Mouse (Mus musculus) heart, embryonic 10.5 days (tissue): ENCODE data around the gene Pabpc4. TPM values are rescaled to one million over a fixed set of nuclear protein-coding genes. Genes with fewer than 3 reads are reported as not detected.
A peak's percentile ranks its signal among the peaks of the same experiment; 100 is the strongest.
"Not testable (repeated sequence)": the region's sequence is repeated elsewhere in the genome, so short reads cannot be mapped to it uniquely, and the experiment has no call there.

Source experiments
- DNase-seq: peaks from one replicate; pipeline ENCODE4 v3.0.0-alpha.2; 2017; ENCODE audit warnings: low spot score
- H3K27ac ChIP-seq: fragments of 300-500 bp; sonication (generic); 2 replicates; pipeline ENCODE4 v1.5.1; 2016; ENCODE audit warnings: mild to moderate bottlenecking
- H3K27me3 ChIP-seq: fragments of 300-500 bp; sonication (generic); 2 replicates; pipeline ENCODE4 v1.6.1; 2016; ENCODE audit warnings: mild to moderate bottlenecking; ENCODE audit not compliant: poor library complexity, insufficient read depth, severe bottlenecking
- H3K36me3 ChIP-seq: fragments of 300-500 bp; sonication (generic); 2 replicates; pipeline ENCODE4 v1.6.1; 2016; ENCODE audit warnings: mild to moderate bottlenecking, moderate library complexity
- H3K4me1 ChIP-seq: fragments of 300-500 bp; sonication (generic); 2 replicates; pipeline ENCODE4 v1.6.1; 2016; ENCODE audit warnings: mild to moderate bottlenecking
- H3K4me3 ChIP-seq: fragments of 300-500 bp; sonication (generic); 2 replicates; pipeline ENCODE4 v1.5.1; 2016; ENCODE audit warnings: mild to moderate bottlenecking, moderate library complexity
- H3K9me3 ChIP-seq: fragments of 300-500 bp; sonication (generic); 2 replicates; pipeline ENCODE4 v1.6.1; 2016; ENCODE audit warnings: mild to moderate bottlenecking, moderate library complexity
- WGBS: fragments of 180-500 bp; shearing (Covaris S2); methylation state at CpG from one replicate; pipeline ENCODE4 v1.1.7; 2016; 5-methylcytosine and 5-hydroxymethylcytosine counted together
- polyA plus RNA-seq: library from polyadenylated mRNA; unstranded; fragments of >200 nt; fragmentation: Nextera tagmentation; extraction: Ambion mirVana; gene quantifications from 2 replicates; pipeline ENCODE4 v1.2.1, GENCODE M21; 2016

Pabpc4 gene
- polyA plus RNA-seq, 1 experiment from 2014 or later = 73.3 TPM

DNA sequence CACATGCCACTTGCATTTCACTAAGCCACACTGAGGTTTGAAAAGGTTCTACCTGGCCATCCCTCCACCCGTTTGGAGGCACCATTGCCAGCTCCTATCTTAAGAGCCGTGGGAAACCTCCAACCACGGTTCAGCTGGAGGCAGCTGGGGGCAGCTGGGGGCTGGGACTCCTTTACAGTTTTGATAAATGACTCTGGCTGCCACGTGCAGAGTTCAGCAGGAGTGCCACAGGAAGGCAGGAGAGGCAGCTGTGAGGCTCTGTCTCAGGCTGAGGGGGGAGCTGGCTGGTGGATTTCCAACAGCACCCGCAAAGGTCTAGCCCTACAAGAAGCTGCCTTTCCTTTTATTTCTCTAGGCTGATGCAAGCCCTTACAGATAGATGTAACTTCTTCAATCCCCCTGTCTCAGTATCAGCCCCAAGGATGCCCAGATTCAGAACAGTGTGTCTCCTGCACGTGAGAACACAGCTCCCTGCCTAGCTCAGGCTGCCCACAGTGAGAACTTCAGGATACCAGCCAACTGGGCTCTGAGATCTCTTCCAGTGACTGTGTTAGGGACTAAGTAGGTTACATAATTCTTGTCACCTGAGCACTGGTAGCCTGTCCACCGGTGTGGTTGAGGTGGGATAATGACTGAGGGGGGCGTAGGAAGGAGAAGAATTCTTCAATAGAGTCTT is 1.9 kb upstream of the Pabpc4 start:
- no peak for DNase-seq
- 28% methylated on average over 8 of the region's 8 CpGs for WGBS
- H3K9me3 ChIP-seq = no peaks in the 10 kb centered on the region
- no peaks in the 10 kb centered on the region; the same call in 1 of the 2 replicates for H3K27me3 ChIP-seq
- H3K27ac ChIP-seq = peak overlapping the region; percentile 56; the same call in 1 of the 2 replicates
- H3K36me3 ChIP-seq = no peaks in the 10 kb centered on the region
- peak overlapping the region; percentile 18; the same call in 1 of the 2 replicates for H3K4me3 ChIP-seq
- peaks cover 20% of the 10 kb centered on the region for H3K4me1 ChIP-seq

DNA sequence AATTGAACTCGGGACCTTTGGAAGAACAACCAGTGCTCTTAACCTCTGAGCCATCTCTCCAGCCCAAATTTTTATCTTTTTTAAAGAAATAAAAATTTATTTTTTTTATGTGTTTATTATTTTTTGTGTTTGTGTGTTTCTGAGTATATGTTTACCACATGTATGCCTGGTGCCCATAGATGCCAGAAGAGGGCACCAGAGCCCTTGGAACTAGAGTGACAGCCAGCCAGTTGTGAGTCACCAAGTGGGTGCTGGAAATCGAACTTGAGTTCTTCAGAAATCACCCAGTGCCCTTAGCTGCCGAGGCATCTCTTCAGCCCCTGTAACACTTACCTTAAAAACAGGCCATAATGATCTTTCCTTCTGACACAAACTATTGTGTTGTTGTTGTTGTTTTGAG is 8.9 kb downstream of the Pabpc4 start:
- H3K27ac ChIP-seq = no peak overlapping the region
- H3K36me3 ChIP-seq = no peaks in the 10 kb centered on the region
- H3K4me1 ChIP-seq = peaks cover 2% of the 10 kb centered on the region; the same call in 1 of the 2 replicates
- WGBS = 83% methylated on average over 3 of the region's 3 CpGs
- no peak for DNase-seq
- no peaks in the 10 kb centered on the region for H3K9me3 ChIP-seq
- no peak overlapping the region for H3K4me3 ChIP-seq
- H3K27me3 ChIP-seq = no peaks in the 10 kb centered on the region; the same call in none of the 2 replicates

DNA sequence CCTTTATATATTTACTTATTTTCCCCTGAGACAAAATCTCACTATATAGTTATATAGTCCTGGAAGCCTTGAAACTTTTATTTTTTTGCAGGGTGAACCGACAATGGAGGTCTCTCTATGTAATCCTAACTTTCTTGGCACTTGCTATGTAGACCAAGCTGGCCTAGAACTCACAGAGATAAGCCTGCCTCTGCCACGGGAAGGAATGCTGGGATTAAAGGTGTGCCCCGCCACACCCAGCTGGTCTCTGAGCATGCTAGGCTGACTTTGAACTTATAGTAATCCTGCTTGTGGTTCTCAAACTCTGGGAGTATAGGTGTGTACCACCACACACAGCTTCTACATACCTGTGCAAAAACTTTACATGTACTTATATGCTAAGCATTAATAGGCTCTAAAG is 18.0 kb downstream of the Pabpc4 start:
- Histone ChIP-seq H3K4me3 (no peak overlapping the region), H3K4me1 (peaks cover 14% of the 10 kb centered on the region), H3K9me3 (no peaks in the 10 kb centered on the region), H3K27me3 (no peaks in the 10 kb centered on the region; the same call in 1 of the 2 replicates), H3K36me3 (peaks cover 10% of the 10 kb centered on the region), H3K27ac (no peak overlapping the region)
- WGBS = 64% methylated on average over 3 of the region's 3 CpGs
- DNase-seq = no peak

DNA sequence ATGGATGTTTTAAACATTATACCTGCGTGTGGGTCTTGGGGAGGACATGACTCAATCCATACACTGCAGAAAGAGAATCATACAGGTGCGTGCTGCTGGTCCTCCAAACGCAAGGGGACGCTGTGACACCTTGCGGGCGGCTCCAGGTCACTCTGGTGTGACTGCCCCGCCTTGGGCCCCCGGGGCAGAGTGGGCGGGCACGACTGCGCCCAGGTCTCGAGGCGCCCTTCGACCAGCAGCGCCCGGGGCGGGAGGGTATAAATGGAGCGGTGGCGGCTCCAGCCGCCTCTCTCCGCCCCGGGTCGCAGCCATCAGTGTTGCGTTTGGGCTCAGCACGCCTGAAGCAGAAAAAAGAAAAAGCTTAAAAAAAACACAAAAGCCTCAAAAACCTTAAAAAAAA is 20.3 kb downstream of the Pabpc4 start:
- H3K36me3 ChIP-seq = peaks cover 32% of the 10 kb centered on the region
- H3K27me3 ChIP-seq = no peaks in the 10 kb centered on the region; the same call in 1 of the 2 replicates
- peak overlapping the region; percentile 75 for H3K4me3 ChIP-seq
- peak; percentile 97 for DNase-seq
- H3K27ac ChIP-seq = peak overlapping the region; percentile 47
- WGBS = under 1% methylated on average over 25 of the region's 25 CpGs
- no peaks in the 10 kb centered on the region for H3K9me3 ChIP-seq
- H3K4me1 ChIP-seq = peaks cover 30% of the 10 kb centered on the region

DNA sequence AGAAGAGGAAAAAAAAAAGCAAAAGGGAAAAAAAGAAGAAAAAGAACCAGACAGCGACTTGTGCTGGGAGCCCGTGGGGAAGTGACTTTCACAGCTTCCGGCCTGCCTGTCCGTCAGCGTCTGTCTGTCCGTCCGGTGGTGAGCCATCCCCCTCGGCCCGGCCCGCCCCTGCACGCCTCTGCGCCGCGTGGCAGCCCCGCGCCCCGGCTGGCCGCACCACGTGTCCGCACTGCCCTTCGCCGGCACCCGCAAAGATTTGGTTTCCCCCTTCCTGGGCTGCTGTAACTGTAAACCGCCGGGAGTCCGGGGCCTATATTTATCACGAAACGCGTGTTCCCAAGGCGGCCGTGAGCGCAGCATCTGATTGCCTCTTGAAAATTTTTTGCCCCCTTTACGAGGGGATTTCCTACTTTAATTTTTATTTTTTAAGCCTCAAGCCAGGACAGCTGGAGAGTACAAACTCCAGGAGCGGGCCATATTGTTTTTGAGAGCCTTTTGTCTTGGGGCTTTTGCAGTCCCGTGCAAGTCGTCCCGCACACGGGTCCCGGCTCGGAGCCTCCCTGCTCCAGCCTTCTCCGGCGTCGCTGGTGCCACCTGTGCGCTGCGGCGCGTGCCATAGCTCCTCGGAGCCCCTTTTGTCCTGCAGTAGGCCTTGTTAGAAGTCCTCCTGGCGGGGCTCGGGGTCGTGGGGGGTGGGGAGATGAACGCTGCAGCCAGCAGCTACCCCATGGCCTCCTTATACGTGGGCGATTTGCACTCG is 20.9 kb downstream of the Pabpc4 start:
- Histone ChIP-seq H3K4me3 (peak overlapping the region; percentile 75), H3K27ac (peak overlapping the region; percentile 81), H3K4me1 (peaks cover 33% of the 10 kb centered on the region), H3K36me3 (peaks cover 38% of the 10 kb centered on the region)
- under 1% methylated on average over 46 of the region's 55 CpGs for WGBS
- H3K27me3 ChIP-seq, H3K9me3 ChIP-seq, DNase-seq: not testable (repeated sequence)

DNA sequence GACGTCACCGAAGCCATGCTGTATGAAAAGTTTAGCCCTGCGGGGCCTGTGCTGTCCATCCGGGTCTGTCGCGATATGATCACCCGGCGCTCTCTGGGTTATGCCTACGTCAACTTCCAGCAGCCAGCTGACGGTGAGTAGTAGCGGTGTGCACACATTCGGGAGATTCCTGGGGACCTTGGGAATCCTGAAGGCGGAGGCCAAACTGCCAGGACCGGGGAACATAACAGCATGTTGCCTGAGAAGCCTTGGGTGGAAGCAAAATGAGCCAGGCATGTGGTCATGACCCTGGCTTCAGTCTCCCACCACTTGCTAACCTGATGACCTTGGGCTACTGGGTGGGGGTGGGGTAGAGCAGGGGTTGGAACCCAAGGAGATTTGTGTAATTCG is 21.5 kb downstream of the Pabpc4 start:
- H3K4me3 ChIP-seq = peak overlapping the region; percentile 75
- DNase-seq, H3K27me3 ChIP-seq, H3K9me3 ChIP-seq: not testable (repeated sequence)
- WGBS = under 1% methylated on average over 15 of the region's 15 CpGs
- H3K36me3 ChIP-seq = peaks cover 44% of the 10 kb centered on the region
- H3K27ac ChIP-seq = peak overlapping the region; percentile 88
- peaks cover 33% of the 10 kb centered on the region for H3K4me1 ChIP-seq

DNA sequence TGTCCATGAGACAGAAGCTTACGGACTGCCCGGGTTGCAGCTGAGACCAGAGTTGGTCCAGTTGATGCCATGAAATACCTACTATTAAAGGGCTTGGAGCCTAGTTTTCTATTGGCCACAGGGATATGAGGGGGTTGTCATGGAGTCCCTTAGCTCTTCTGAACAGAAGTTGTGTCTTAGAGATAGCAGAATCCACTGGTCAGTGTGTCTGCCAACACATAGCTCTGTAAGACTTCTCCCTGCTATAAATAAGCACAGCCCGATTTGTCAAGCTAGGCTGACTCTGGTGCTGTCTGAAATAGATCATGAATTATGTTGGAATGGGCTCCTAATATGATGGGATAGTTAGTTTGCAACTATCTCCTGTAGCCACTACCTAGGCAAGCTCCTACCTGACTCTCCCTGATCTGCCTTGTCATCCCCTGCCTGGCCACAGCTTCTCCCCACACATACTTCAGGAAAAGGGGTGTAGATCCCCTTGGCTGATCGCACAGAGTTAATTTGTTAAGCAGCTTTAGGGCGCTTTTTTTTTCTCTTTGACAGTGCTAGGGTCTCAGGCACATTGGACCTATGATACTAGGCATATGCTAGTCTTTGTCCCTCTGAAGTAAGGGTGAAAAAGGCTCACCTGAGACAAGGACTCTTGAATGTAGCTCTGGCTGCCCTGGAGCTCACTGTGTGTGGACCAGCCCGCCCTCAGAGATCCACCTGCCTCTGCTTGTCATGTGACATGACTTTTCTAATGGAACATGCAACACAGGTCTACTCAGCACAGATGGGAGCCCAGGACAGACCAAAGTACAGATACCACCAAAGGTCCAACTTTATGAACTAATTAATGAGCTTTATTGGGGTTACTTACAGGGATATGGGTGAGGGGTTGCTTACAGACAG is 22.8 kb downstream of the Pabpc4 start:
- peak overlapping the region; percentile 88 for H3K27ac ChIP-seq
- WGBS = 59% methylated on average over 6 of the region's 6 CpGs
- H3K9me3 ChIP-seq = no peaks in the 10 kb centered on the region

DNA sequence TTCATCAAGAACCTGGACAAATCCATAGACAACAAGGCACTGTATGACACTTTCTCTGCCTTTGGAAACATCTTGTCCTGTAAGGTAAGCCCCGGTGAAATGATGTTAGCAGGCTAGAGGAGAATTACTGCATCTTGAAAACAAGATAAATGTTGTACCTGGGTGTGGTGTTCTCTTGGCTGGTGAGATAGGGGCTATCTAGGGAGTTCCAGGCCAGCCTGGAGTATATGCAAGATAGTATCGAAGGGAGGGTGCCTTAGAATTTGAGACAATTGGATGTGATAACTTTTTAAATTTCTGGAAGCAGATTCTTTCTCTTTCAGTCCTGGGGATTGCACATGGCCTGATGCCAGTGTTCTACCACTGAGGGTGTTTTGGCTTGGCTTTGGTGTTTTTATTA is 24.6 kb downstream of the Pabpc4 start:
- no peaks in the 10 kb centered on the region for H3K9me3 ChIP-seq
- H3K4me1 ChIP-seq = peaks cover 36% of the 10 kb centered on the region
- WGBS = 86% methylated on average over 2 of the region's 2 CpGs
- peak overlapping the region; percentile 75; the same call in 1 of the 2 replicates for H3K4me3 ChIP-seq
- no peak overlapping the region for H3K27ac ChIP-seq
- peaks cover 74% of the 10 kb centered on the region for H3K36me3 ChIP-seq
- peak; percentile 82 for DNase-seq
- no peaks in the 10 kb centered on the region for H3K27me3 ChIP-seq

More for the DNA sequence above, 22.8 kb downstream of the Pabpc4 start:
- H3K36me3 ChIP-seq = peaks cover 57% of the 10 kb centered on the region
- H3K27me3 ChIP-seq = no peaks in the 10 kb centered on the region; the same call in 1 of the 2 replicates
- peaks cover 36% of the 10 kb centered on the region for H3K4me1 ChIP-seq
- no peak for DNase-seq
- H3K4me3 ChIP-seq = peak overlapping the region; percentile 75

DNA sequence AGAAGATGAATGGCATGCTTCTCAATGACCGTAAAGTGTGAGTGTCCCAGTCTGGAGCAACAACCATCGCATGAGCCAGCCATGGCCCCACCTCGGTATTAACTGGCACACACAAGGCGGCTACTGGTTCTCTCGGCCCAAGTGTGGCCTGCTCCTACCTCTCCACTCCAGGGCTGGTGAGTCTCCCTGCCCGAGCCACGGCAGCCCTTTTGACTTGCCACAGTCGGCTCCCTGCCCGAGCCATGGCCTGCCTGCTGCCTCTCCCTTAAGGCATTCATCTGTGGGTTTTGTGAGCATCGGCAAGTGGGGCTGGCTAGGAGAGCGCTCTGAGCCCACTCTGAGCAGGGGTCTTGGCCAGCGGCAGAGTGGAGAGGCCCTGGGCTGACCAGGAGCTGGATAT is 26.9 kb downstream of the Pabpc4 start:
- no peak overlapping the region for H3K4me3 ChIP-seq
- peak; percentile 73 for DNase-seq
- H3K4me1 ChIP-seq = peaks cover 33% of the 10 kb centered on the region
- H3K9me3 ChIP-seq = no peaks in the 10 kb centered on the region
- WGBS = 88% methylated on average over 12 of the region's 12 CpGs
- no peaks in the 10 kb centered on the region for H3K27me3 ChIP-seq
- peaks cover 96% of the 10 kb centered on the region for H3K36me3 ChIP-seq
- no peak overlapping the region for H3K27ac ChIP-seq

DNA sequence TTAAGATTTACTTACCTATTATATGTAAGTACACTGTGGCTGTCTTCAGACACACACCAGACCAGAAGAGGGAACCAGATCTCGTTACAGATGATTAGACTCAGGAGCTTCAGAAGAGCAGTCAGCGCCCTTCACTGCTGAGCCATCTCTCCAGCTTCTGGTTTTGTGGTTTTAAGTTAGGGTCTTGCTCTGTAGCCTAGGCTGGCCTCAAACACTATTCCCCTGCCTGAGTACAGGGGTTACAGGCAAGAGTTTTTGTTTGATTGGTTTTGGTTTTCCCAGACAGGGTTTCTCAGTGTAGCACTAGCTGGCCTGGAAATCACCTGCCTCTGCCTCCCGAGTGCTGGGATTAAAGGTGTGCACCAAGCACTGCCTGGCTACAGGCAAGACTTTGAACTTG is 30.2 kb downstream of the Pabpc4 start:
- no peak overlapping the region for H3K4me3 ChIP-seq
- H3K4me1 ChIP-seq = 0 out of 2 replicates have a peak, but pooled peaks cover 8% of the 10 kb centered on the region
- 86% methylated on average over 3 of the region's 3 CpGs for WGBS
- H3K9me3 ChIP-seq = no peaks in the 10 kb centered on the region
- no peak overlapping the region for H3K27ac ChIP-seq
- peak; percentile 71 for DNase-seq
- peaks cover 99% of the 10 kb centered on the region for H3K36me3 ChIP-seq
- H3K27me3 ChIP-seq = no peaks in the 10 kb centered on the region

DNA sequence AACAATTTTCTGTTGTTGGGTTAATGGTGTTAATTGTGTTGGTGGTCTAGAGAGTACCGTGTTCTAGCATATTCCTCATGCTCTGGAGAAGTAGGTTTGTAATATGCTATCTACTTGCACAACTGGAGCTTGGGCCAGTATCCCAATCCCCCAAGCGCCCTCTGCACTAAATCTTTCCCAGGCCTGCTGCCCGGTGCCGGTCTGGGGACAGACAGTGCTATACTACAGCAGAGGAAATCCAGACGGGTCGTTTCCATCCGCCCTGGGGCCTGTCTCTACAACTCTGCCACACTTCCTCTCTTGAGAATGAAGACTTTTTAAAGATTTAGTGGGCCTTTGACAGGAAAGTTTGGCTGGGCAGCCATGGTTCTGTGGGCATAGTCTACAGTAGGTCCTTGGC is 30.8 kb downstream of the Pabpc4 start:
- 87% methylated on average over 7 of the region's 7 CpGs for WGBS
- H3K4me1 ChIP-seq = 0 out of 2 replicates have a peak, but pooled peaks cover 3% of the 10 kb centered on the region
- H3K4me3 ChIP-seq = no peak overlapping the region
- no peaks in the 10 kb centered on the region for H3K9me3 ChIP-seq
- H3K27ac ChIP-seq = no peak overlapping the region
- DNase-seq = peak; percentile 70
- peaks cover 97% of the 10 kb centered on the region for H3K36me3 ChIP-seq
- H3K27me3 ChIP-seq = no peaks in the 10 kb centered on the region

DNA sequence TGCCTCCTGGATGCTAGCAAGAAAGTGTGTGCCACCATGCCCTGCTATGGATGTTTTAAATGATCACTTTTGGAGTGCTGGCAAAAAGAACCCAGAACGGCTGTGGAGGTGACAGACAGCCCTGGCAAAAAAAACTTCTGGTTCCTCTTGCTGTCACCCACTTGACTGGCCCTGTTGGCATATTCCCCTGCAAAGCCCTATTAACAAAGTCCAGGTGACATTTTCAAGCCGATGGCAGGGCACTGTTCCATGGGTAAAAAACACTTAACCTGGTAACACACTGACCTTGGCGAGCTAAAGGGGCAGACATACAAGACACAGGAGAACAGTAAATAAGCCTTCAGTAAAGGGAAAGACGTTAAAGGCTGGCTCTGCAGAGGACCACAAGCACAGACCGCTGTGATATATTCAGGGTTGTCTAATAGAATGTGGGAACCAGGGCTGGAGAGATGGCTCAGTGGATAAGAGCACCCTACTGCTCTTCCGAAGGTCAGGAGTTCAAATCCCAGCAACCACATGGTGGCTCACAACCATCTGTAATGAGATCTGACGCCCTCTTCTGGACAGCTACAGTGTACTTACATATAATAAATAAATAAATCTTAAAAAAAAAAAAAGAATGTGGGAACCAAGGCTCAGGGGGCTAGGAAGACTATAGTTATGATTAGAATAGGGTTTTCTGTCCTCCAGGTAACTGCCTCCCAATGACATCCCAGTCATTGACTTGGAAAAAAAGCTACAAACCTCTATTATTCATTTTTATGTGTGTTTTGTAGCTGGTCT is 31.7 kb downstream of the Pabpc4 start:
- Histone ChIP-seq H3K9me3 (no peaks in the 10 kb centered on the region), H3K27me3 (no peaks in the 10 kb centered on the region), H3K4me3 (no peak overlapping the region), H3K36me3 (peaks cover 97% of the 10 kb centered on the region), H3K27ac (no peak overlapping the region), H3K4me1 (0 out of 2 replicates have a peak, but pooled peaks cover 3% of the 10 kb centered on the region)
- DNase-seq = peak; percentile 73
- 79% methylated on average over 7 of the region's 7 CpGs for WGBS
